Mouse (Mus musculus): ENCODE measurements around the gene Rtp2. TPM values are rescaled to one million over a fixed set of nuclear protein-coding genes. Genes with fewer than 3 reads are reported as not detected.

Gene Rtp2
- total RNA-seq, 2 experiments from 2014 or later = not detected

DNA sequence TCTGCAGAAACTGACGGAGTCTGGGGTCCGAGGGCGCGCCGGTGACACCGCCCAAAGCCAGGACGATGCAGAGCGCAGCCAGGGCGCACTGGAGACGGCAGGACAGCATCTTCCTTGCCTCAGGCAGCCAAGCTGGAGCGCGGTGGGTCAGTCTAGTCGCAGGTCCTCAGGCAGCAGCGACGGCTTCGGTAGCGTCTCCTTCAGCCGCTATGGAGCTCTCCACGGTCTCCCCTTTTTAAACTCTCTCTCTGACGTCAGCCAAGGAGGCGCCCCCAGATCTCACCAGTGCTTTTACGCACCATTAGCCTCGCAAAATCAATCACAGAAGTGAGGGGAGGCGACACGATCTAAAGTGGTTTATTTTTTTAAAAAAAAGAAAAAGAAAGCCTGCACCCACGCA is 41.6 kb downstream of the Rtp2 start, which contains the start of gene Sst:
TSS of gene Sst (minus strand) at position 323 of the 400 bp plus-strand sequence.
- DNase-seq (ENCODE audit: low spot score in 2 of 2) = no peak

DNA sequence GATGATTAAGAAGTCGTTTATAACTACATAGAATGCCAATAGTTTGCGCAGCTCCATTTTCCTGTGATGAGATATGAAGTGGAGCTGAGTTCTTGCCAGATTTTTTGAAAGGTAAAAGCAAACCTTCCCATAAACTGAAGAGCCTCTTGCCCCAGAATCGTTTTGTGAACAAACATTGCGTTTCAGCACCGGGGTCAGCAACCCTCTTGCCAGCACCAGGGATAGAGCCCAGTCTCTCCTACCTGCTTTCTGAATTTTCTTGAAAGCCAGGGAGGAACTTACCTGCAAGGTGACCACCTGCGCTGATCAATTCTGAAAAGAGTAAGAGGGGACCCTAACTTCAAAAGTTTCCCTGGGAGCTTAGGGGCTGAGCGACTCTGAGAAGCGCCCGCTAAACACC is 42.0 kb downstream of the Rtp2 start:
- DNase-seq (ENCODE audit: low spot score in 2 of 2) = no peak

DNA sequence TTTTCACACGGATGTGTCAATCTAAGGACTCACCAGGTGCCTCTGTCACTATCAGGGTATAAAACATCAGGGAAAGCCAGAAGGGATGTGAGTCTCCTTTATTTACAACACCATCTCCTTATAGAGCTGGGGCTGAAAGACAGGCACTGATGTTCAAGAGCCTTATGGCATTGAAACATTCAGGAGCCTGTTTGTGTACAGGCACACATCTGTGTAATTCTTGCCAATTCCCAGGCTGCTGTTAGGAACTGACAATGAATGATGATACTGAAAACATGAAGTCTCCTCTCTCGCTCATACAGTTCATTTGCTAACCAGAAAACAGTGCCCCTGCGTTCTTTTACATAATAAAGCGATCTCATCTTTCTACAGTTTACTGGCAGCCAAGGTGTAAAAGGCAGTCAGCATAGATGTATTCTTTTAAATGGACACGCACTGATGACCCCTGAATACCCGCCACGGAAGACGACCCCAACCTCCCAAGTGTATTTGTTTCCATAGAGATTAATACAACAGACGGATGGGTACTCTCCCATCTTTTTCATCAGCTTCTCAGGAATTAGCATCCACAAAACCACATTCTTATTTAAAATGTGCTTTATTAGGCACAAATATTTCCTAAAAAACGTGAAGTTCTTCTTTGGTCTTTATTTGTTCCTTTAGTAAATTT is 44.1 kb downstream of the Rtp2 start:
- no peak for DNase-seq (ENCODE audit: low spot score in 2 of 2)

DNA sequence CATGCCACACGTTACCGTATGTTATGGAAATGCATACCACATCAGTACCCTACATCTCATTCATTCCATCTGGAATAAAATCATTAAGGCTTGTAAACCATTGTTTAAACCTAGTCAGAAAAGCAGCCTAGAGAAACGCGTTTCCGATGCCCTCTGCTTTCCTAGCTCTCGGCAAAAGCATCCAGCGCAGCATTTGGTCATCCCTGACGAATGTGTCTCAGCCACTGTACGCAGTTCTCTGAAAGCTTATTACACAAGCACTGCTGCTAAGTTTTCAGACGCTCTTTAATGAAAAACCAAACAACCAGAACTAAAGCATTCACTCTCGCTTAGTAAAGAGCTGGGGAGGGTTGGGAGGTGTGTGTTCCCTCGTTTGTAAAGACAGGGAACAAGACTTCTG is 47.1 kb downstream of the Rtp2 start:
- DNase-seq (ENCODE audit: low spot score in 2 of 2) = no peak

Other genes with a start within 250 kb of the Rtp2 start
- 10 to 100 TPM in 1 of 2 experiments, 1 to 10 TPM in 1; 1.7 to 37.7 TPM for gene Sst, start 41.4 kb downstream of the Rtp2 start, total RNA-seq (2021)
- not detected for gene Gm37419, start 56.1 kb upstream of the Rtp2 start, total RNA-seq (2021)
- 10 to 100 TPM; 30.2 to 31.3 TPM for gene Bcl6, start 56.5 kb upstream of the Rtp2 start, total RNA-seq (2021)